Comparison of ENCODE assay signal across 21 mouse cellular contexts in genomic region chr2:48826380-48826779, GRCm38 (mm10).
"Had no signal": no experiment of that assay in that cellular context is flagged by ENCODE, and none has a peak within 500 bp of the region (broad histone marks: within the 10 kb centered on the region; RNA-seq: fewer than 3 reads in every experiment).

No protein-coding gene starts in this region.

- DNase-seq: liver, postnatal 0 days; lung, adult 2 months; lung, postnatal 14 days; lung, postnatal 36 days; midbrain, embryonic 14.5 days; right cerebral cortex, adult 18-20 months; right cerebral cortex, postnatal 25 days; right cerebral cortex, postnatal 4 days; spleen, adult 18-20 months; thymus, adult 18-20 months; thymus, postnatal 14 days; thymus, postnatal 36 days had no signal

- H3K4me3 ChIP-seq: lung, embryonic 15.5 days; midbrain, embryonic 10.5 days; midbrain, embryonic 12.5 days; myocyte; neural tube, embryonic 13.5 days; neural tube, embryonic 15.5 days had no signal

- H3K36me3 ChIP-seq: lung, embryonic 15.5 days; midbrain, embryonic 10.5 days; midbrain, embryonic 12.5 days; neural tube, embryonic 13.5 days; neural tube, embryonic 15.5 days had no signal

- H3K4me1 ChIP-seq: midbrain, embryonic 10.5 days; midbrain, embryonic 12.5 days had no signal

- H3K9ac ChIP-seq: liver, postnatal 0 days; lung, embryonic 15.5 days; midbrain, embryonic 12.5 days; neural tube, embryonic 13.5 days; neural tube, embryonic 15.5 days had no signal

- H3K27ac ChIP-seq: lung, embryonic 15.5 days; macrophage; midbrain, embryonic 10.5 days; midbrain, embryonic 12.5 days; neural tube, embryonic 13.5 days; neural tube, embryonic 15.5 days had no signal

- H3K27me3 ChIP-seq: lung, embryonic 15.5 days; midbrain, embryonic 12.5 days; neural tube, embryonic 13.5 days; neural tube, embryonic 15.5 days had no signal

- H3K9me3 ChIP-seq: lung, embryonic 15.5 days; midbrain, embryonic 10.5 days; midbrain, embryonic 12.5 days; neural tube, embryonic 13.5 days; neural tube, embryonic 15.5 days had no signal

- H3K4me2 ChIP-seq: lung, embryonic 15.5 days; midbrain, embryonic 12.5 days; neural tube, embryonic 13.5 days; neural tube, embryonic 15.5 days had no signal

- ATAC-seq: liver, postnatal 0 days; lung, postnatal 0 days; midbrain, embryonic 16.5 days had no signal
